In the genomic region with DNA sequence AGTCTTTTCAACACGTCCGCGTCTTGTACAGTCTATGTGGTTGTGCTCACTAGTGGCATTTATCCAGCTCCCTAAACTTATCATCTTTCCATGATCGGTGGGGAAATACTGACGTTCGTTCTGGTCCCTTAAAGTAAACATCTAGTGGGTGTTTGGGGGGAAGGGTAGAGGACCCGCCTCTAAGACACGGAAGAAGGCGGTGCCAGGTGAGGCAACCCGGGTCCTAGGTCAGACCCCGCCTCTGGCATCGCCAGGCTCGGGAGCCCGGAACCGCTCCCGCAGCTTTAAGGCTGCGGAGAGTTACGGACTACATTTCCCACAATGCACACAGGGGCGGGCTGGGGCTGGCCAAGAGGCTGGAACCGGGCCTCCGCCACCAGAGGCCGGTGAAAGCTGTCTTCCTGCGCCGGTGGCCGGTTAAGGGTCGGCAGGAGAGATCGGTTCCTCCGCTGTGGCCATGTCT, we compare ENCODE assay signal across 8 mouse cellular contexts. TPM values are rescaled to one million over a fixed set of nuclear protein-coding genes. Genes with fewer than 3 reads are reported as not detected.
DNase-seq lines count a peak whose midpoint lies in the region; ATAC-seq and TF ChIP-seq lines count a peak whose summit lies in the region.

A gene (plus strand): TSS at position 348 of the 463 bp plus-strand sequence.

- peak within 1 kb of the TSS; percentile 85 for H3K4me2 ChIP-seq in CH12.LX (ENCODE audit: insufficient read depth, low read depth, poor library complexity, severe bottlenecking)
- peak within 1 kb of the TSS; percentile 90 for H3K4me2 ChIP-seq in forebrain, embryonic 11.5 days (ENCODE audit: low read depth, low read length, severe bottlenecking)
- peak within 1 kb of the TSS; percentile 85 for H3K4me2 ChIP-seq in heart, embryonic 15.5 days
- peak within 1 kb of the TSS; percentile 92 for H3K4me2 ChIP-seq in liver, embryonic 13.5 days
- peak within 1 kb of the TSS; percentile 74 for H3K4me2 ChIP-seq in stomach, embryonic 14.5 days (replicated peaks; ENCODE audit: low read depth, low read length)

- DNase-seq in CH12.LX (ENCODE audit: extremely low read depth), result peak; percentile 93
- DNase-seq in c-Kit-positive CD71-positive TER-119-negative erythroid progenitor cells, embryonic 14.5 days (ENCODE audit: low read depth), result peak; percentile 73
- peak; percentile 87 for DNase-seq in forebrain, embryonic 11.5 days (ENCODE audit: low spot score)
- peak; percentile 92 to 97 for DNase-seq in kidney, postnatal 25 days
- DNase-seq in liver, embryonic 13.5 days, result peak; percentile 85
- DNase-seq in natural killer cell, adult 2 months (ENCODE audit: low spot score in 2 of 2), result peak; percentile 77 to 79

- H3K27ac ChIP-seq in CH12.LX (ENCODE audit: insufficient read depth, low read depth), result no peak within 1 kb of the TSS
- H3K27ac ChIP-seq in forebrain, embryonic 11.5 days (ENCODE audit: low read depth, low read length), result no peak within 1 kb of the TSS
- peak within 1 kb of the TSS; percentile 66 for H3K27ac ChIP-seq in heart, embryonic 15.5 days
- peak within 1 kb of the TSS; percentile 54 for H3K27ac ChIP-seq in liver, embryonic 13.5 days
- peak within 1 kb of the TSS; percentile 56; the same call in 1 of the 2 replicates for H3K27ac ChIP-seq in stomach, embryonic 14.5 days (ENCODE audit: low read length)

- H3K9me3 ChIP-seq in CH12.LX (replicated peaks; ENCODE audit: low read length), result no peaks in the 10 kb centered on the region
- H3K9me3 ChIP-seq in forebrain, embryonic 11.5 days (ENCODE audit: control insufficient read depth, low read length), result no peaks in the 10 kb centered on the region
- no peaks in the 10 kb centered on the region for H3K9me3 ChIP-seq in heart, embryonic 15.5 days (replicated peaks)
- no peaks in the 10 kb centered on the region for H3K9me3 ChIP-seq in liver, embryonic 13.5 days (replicated peaks)
- H3K9me3 ChIP-seq in stomach, embryonic 14.5 days (ENCODE audit: control insufficient read depth, low read depth, low read length), result no peaks in the 10 kb centered on the region

- in situ Hi-C loops in CH12.LX (cut with MboI; ENCODE audit: low pct_ligation_motif_present, low pct_unique_long_range_greater_than_20kb, low sequenced_read_pairs), result no loop called here

- ATAC-seq in forebrain, embryonic 11.5 days (replicated peaks; ENCODE audit: low FRiP score), result peak; percentile 96
- ATAC-seq in heart, embryonic 15.5 days (replicated peaks; ENCODE audit: insufficient number of reproducible peaks, insufficient read depth, low FRiP score, low read depth), result peak; percentile 97
- ATAC-seq in liver, embryonic 13.5 days (ENCODE audit: low read depth), result peak; percentile 97
- ATAC-seq in stomach, embryonic 14.5 days (ENCODE audit: insufficient number of reproducible peaks, insufficient read depth, low FRiP score, low read depth), result peak; percentile 94

- peaks cover 18% of the 10 kb centered on the region for H3K27me3 ChIP-seq in CH12.LX (replicated peaks)
- peaks cover 2% of the 10 kb centered on the region for H3K27me3 ChIP-seq in forebrain, embryonic 11.5 days (ENCODE audit: control insufficient read depth, insufficient read depth, low read length)
- no peaks in the 10 kb centered on the region; the same call in 1 of the 2 replicates for H3K27me3 ChIP-seq in heart, embryonic 15.5 days
- H3K27me3 ChIP-seq in liver, embryonic 13.5 days, result 0 out of 2 replicates have a peak, but pooled peaks cover 10% of the 10 kb centered on the region
- H3K27me3 ChIP-seq in stomach, embryonic 14.5 days (ENCODE audit: control insufficient read depth, insufficient read depth, low read length), result no peaks in the 10 kb centered on the region

- peak within 1 kb of the TSS; percentile 86 to 91 (median 88) for H3K4me3 ChIP-seq in CH12.LX (replicated peaks in 1 of 3; ENCODE audit: low read depth in 2 of 3, low read length in 2 of 3, poor library complexity in 1 of 3)
- peak within 1 kb of the TSS; percentile 70 for H3K4me3 ChIP-seq in forebrain, embryonic 11.5 days (ENCODE audit: low read depth, low read length)
- H3K4me3 ChIP-seq in heart, embryonic 15.5 days, result peak within 1 kb of the TSS; percentile 88
- peak within 1 kb of the TSS; percentile 75 for H3K4me3 ChIP-seq in liver, embryonic 13.5 days (replicated peaks)
- peak within 1 kb of the TSS; percentile 76 for H3K4me3 ChIP-seq in stomach, embryonic 14.5 days (ENCODE audit: low read depth, low read length)

- no peak for TF ChIP-seq RAD21 in CH12.LX (IDR thresholded peaks at IDR 0.05; ENCODE audit: low read depth, low read length)

- H3K9ac ChIP-seq in CH12.LX (ENCODE audit: insufficient read depth, low read depth), result peak within 1 kb of the TSS; percentile 74
- peak within 1 kb of the TSS; percentile 75 for H3K9ac ChIP-seq in forebrain, embryonic 11.5 days (ENCODE audit: low read length)
- H3K9ac ChIP-seq in heart, embryonic 15.5 days, result peak within 1 kb of the TSS; percentile 84
- peak within 1 kb of the TSS; percentile 82 for H3K9ac ChIP-seq in liver, embryonic 13.5 days
- H3K9ac ChIP-seq in stomach, embryonic 14.5 days (replicated peaks; ENCODE audit: low read depth, low read length), result peak within 1 kb of the TSS; percentile 57

- dilution Hi-C loops in CH12.LX (cut with MboI; ENCODE audit: extremely low pct_ligation_motif_present, extremely low pct_unique_long_range_greater_than_20kb, low sequenced_read_pairs), result no loop called here

- 0 out of 2 replicates have a peak, but pooled peaks cover 2% of the 10 kb centered on the region for H3K79me2 ChIP-seq in CH12.LX (replicated peaks; ENCODE audit: control insufficient read depth, extremely low read depth, insufficient read depth, poor library complexity, severe bottlenecking)

- under 1% methylated on average over 28 of the region's 28 CpGs for WGBS in forebrain, embryonic 11.5 days
- under 1% methylated on average over 28 of the region's 28 CpGs for WGBS in heart, embryonic 15.5 days
- WGBS in liver, embryonic 13.5 days (ENCODE audit: insufficient replicate concordance), result under 1% methylated on average over 28 of the region's 28 CpGs
- under 1% methylated on average over 28 of the region's 28 CpGs for WGBS in stomach, embryonic 14.5 days

- TF ChIP-seq POLR2A in CH12.LX (IDR thresholded peaks at IDR 0.05; ENCODE audit: low read depth, low read length), result peak; percentile 80

- TF ChIP-seq EP300 in CH12.LX (IDR thresholded peaks at IDR 0.05; ENCODE audit: low read length), result no peak

- peaks cover 0 to 19% of the 10 kb centered on the region in 2 experiments; a peak in 2 of 4 replicates for H3K4me1 ChIP-seq in CH12.LX (ENCODE audit: control insufficient read depth in 1 of 2, insufficient read depth in 2 of 2)
- H3K4me1 ChIP-seq in forebrain, embryonic 11.5 days (replicated peaks; ENCODE audit: control insufficient read depth, insufficient read depth, low read length), result no peaks in the 10 kb centered on the region; the same call in 1 of the 2 replicates
- peaks cover 12% of the 10 kb centered on the region; the same call in 1 of the 2 replicates for H3K4me1 ChIP-seq in heart, embryonic 15.5 days (replicated peaks)
- H3K4me1 ChIP-seq in liver, embryonic 13.5 days (replicated peaks), result peaks cover 22% of the 10 kb centered on the region
- no peaks in the 10 kb centered on the region for H3K4me1 ChIP-seq in stomach, embryonic 14.5 days (ENCODE audit: control insufficient read depth, insufficient read depth, low read length)

- peaks cover 0 to 15% of the 10 kb centered on the region in 2 experiments for H3K36me3 ChIP-seq in CH12.LX (replicated peaks in 1 of 2; ENCODE audit: control insufficient read depth in 1 of 2, insufficient read depth in 1 of 2, low read length in 1 of 2)
- H3K36me3 ChIP-seq in forebrain, embryonic 11.5 days (ENCODE audit: control insufficient read depth, insufficient read depth, low read length), result no peaks in the 10 kb centered on the region
- no peaks in the 10 kb centered on the region for H3K36me3 ChIP-seq in heart, embryonic 15.5 days
- no peaks in the 10 kb centered on the region for H3K36me3 ChIP-seq in liver, embryonic 13.5 days
- H3K36me3 ChIP-seq in stomach, embryonic 14.5 days (ENCODE audit: control insufficient read depth, insufficient read depth, low read length), result no peaks in the 10 kb centered on the region

- no peak for TF ChIP-seq CTCF in CH12.LX (conservative IDR thresholded peaks at IDR 0.05 in 1 of 2, IDR thresholded peaks at IDR 0.05 in 1 of 2; ENCODE audit: low read depth in 2 of 2, low read length in 2 of 2)

TF ChIP-seq in CH12.LX, 34 proteins besides CTCF, POLR2A, EP300 and RAD21 (continues in another document):
- TF ChIP-seq NELFE (IDR thresholded peaks at IDR 0.05; ENCODE audit: low read depth, low read length), result no peak
- TF ChIP-seq ZMIZ1 (IDR thresholded peaks at IDR 0.05; ENCODE audit: low read depth, low read length), result no peak
- TF ChIP-seq CHD2 (IDR thresholded peaks at IDR 0.05; ENCODE audit: low read length), result peak; percentile 77
- TF ChIP-seq PAX5 (IDR thresholded peaks at IDR 0.05; ENCODE audit: low read length), result no peak
- TF ChIP-seq HCFC1 (IDR thresholded peaks at IDR 0.05; ENCODE audit: low read depth, low read length), result peak; percentile 98
- peak; percentile 57 for TF ChIP-seq NRF1 (IDR thresholded peaks at IDR 0.05; ENCODE audit: low read depth, low read length)
- no peak for TF ChIP-seq MAFK (IDR thresholded peaks at IDR 0.05; ENCODE audit: insufficient replicate concordance, low read length)
- TF ChIP-seq SMC3 (IDR thresholded peaks at IDR 0.05; ENCODE audit: low read depth, low read length), result no peak
- peak; percentile 44; the same call in 1 of the 2 replicates for TF ChIP-seq GABPA (IDR thresholded peaks at IDR 0.05; ENCODE audit: insufficient replicate concordance, low read depth, low read length)
- TF ChIP-seq ETS1 (conservative IDR thresholded peaks at IDR 0.05; ENCODE audit: low read depth, low read length), result no peak; the same call in 1 of the 2 replicates
- no peak for TF ChIP-seq ZKSCAN1 (IDR thresholded peaks at IDR 0.05; ENCODE audit: borderline replicate concordance, low read depth, low read length)
- no peak for TF ChIP-seq MXI1 (IDR thresholded peaks at IDR 0.05; ENCODE audit: low read depth, low read length)
- TF ChIP-seq JUND (conservative IDR thresholded peaks at IDR 0.05; ENCODE audit: low read depth, low read length), result no peak
- no peak; the same call in 1 of the 2 replicates for TF ChIP-seq IRF4 (IDR thresholded peaks at IDR 0.05; ENCODE audit: low read depth, low read length)
- TF ChIP-seq MAX (IDR thresholded peaks at IDR 0.05; ENCODE audit: low read length), result no peak
- no peak for TF ChIP-seq E2F4 (IDR thresholded peaks at IDR 0.05; ENCODE audit: insufficient replicate concordance, low read depth, low read length)

RNA-seq across cellular contexts. Expression of the gene that starts here (rescaled TPM):
- total RNA-seq in CH12.LX (2012; rRNA removed), result 13.6 and 14.1 TPM in 2 replicates
- total RNA-seq in CH12.LX (2014; rRNA removed), result 14.5 and 19.5 TPM in 2 replicates
- 11.7 and 15.3 TPM in 2 replicates for polyA plus RNA-seq in CH12.LX (2012; ENCODE audit: insufficient read length, low read depth)
- polyA plus RNA-seq in forebrain, embryonic 11.5 days (2014; fragmentation: Nextera tagmentation; extraction: Ambion mirVana), result 14.7 and 14.9 TPM in 2 replicates
- polyA plus RNA-seq in heart, embryonic 15.5 days (2015; fragmentation: Nextera tagmentation; extraction: Ambion mirVana), result 8.5 and 9.8 TPM in 2 replicates
- polyA plus RNA-seq in liver, embryonic 13.5 days (2015; fragmentation: Nextera tagmentation; extraction: Ambion mirVana), result 5.6 and 5.8 TPM in 2 replicates
- polyA plus RNA-seq in stomach, embryonic 14.5 days (2014; fragmentation: Nextera tagmentation; extraction: Ambion mirVana), result 15.2 and 20.7 TPM in 2 replicates

Comparison
In these comparisons a context has a peak if more than half of its experiments do, and no peak if none do; other contexts are left out.
1. H3K27ac ChIP-seq: peak in heart, embryonic 15.5 days (single experiment), liver, embryonic 13.5 days (single experiment) and stomach, embryonic 14.5 days (single experiment); none in CH12.LX (single experiment) and forebrain, embryonic 11.5 days (single experiment).
2. Peak in every context shown above with its lines, with median percentiles within 50 percentile points of each other: DNase-seq, H3K4me2 ChIP-seq, H3K4me3 ChIP-seq, H3K9ac ChIP-seq and ATAC-seq.